Mouse (Mus musculus) activated CD4-positive, CD25-positive, alpha-beta regulatory T cell (primary cell): ENCODE results near the gene Megf6. TPM values are rescaled to one million over a fixed set of nuclear protein-coding genes. Genes with fewer than 3 reads are reported as not detected.

Experiments used
- polyA plus RNA-seq, 2 experiments: library from polyadenylated mRNA; unstranded; fragments of 100-300 nt; shearing (Covaris generic); gene quantifications; one replicate each; pipeline ENCODE4 v1.2.1; 2017

The Megf6 gene
- not detected for polyA plus RNA-seq

DNA sequence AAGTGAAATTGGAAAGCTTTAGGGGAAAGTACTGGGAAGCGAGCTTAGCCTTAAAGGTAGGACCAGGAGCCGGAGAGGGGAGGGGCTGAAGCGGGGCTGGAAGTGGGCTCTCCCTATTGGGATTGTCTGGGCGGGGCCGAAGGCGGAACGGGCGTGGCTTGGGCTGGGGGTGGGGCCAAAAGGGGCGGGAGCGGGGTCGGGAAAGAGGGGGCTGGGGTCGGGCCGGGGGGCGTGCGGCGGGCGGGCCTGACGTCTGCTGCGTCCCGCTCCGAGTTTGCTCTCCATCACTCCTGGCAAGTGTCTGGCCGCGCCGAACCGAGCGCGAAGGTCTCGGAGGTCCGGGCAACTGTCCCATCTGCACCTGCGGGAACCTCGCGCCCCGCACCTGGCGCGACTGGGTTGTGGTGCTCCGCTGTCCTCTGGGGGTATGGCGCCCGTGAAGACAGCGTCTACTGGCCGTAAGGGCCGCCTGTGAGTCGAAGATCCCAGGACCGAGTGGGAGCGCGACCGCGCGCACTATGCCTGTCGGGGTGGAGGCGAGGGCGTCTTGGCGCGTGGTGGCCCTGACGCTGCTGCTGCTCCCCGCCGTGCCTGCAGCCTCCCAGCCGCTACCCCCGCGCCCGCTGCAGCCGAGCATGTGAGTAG, at the start of gene Megf6:
Megf6 (plus strand) TSS at position 225 of the 645 bp plus-strand sequence.

DNA sequence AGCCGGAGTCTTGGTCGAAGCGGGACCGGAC, 30.5 kb upstream of the Megf6 start, which contains the start of gene Trp73:
Trp73 (minus strand) TSS at position 27 of the 31 bp plus-strand sequence.

DNA sequence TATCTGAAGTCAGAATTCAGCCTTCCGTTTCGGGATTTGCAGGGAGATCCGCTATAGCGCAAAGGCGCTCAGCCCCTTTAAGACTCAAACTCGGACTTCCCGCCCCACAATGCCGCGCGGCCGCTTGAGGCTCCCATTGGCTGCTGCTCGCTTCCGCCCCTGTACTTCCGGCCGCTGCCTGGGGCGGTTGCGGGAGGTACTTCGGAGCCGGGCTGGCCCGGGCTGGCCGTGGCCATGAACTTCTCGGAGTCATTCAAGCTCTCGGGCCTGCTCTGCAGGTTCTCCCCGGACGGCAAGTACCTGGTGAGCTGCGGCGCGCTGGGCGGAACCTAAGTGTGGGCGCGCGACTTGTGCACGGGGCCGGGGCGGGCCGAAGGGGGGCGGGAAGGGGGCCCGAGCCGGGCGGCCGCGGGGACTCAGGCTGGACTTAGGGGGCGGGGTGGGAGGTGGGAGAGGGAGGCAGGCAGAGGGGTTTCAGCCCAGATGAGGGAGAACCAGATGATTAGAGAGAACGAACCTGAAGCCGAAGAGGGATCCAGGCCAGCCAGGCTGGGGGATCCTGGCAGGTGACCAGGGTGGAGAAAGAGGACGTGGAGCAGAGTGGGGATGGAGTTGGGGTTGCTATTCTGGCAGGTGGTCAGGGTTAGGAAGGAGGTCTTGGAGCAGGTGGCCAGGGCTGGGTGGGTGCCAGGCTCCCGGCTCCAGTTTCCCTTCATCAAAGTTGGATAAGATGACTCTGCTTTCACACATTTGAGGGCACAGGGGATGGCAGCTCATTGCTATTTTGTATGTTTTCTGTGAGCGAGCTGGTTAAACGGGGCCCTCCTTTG, 28.1 kb upstream of the Megf6 start, which contains the start of gene Wrap73:
Wrap73 (plus strand) TSS at position 162 of the 830 bp plus-strand sequence.

GRCm38 (mm10) chr4:154160538-154161390, 9.8 kb upstream of the Megf6 start, which contains the start of gene Tprgl:
Gene Tprgl (minus strand): TSS chr4:154160666.

DNA sequence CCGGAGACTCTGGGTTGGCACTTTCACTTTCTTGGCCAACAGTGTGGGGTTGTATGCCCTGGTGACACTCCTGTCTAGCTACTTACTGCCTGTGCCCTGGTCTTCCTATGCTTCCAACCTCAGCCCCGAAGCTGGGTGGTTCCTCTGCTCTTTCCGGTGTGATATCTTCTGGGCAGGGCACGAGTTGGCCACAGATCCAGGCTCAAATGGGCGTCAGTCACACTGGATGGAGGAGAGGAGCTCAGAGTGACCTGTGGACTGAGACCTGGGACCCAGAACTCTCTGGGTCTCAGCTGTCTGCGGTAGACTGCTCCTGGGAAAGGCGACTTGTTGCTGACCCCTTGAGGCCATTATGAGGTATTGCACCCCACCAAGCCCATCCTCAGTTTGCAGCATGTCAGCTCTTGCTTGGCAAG, 130.9 kb downstream of the Megf6 start, which contains the start of gene Arhgef16:
Arhgef16 (minus strand) TSS at position 211 of the 416 bp plus-strand sequence.

Other genes with a start within 250 kb of the Megf6 start
- 10 to 100 TPM; 58.6 to 63.0 TPM for gene A430005L14Rik, start 213.5 kb upstream of the Megf6 start, polyA plus RNA-seq
- gene Dffb, start 195.6 kb upstream of the Megf6 start, polyA plus RNA-seq = 10 to 100 TPM; 21.2 to 25.6 TPM
- gene Cep104, start 195.5 kb upstream of the Megf6 start, polyA plus RNA-seq = 10 to 100 TPM in 1 of 2 experiments, 1 to 10 TPM in 1; 8.7 to 10.2 TPM
- 10 to 100 TPM; 36.6 to 53.8 TPM for gene Lrrc47, start 159.0 kb upstream of the Megf6 start, polyA plus RNA-seq
- gene Smim1, start 144.5 kb upstream of the Megf6 start, polyA plus RNA-seq = 1 to 10 TPM in 1 of 2 experiments, under 1 TPM in 1; 0.16 to 1.1 TPM
- not detected for gene Ccdc27, start 128.1 kb upstream of the Megf6 start, polyA plus RNA-seq
- gene Trp73, start 30.5 kb upstream of the Megf6 start, polyA plus RNA-seq = under 1 TPM; 0.25 to 0.74 TPM
- gene Wrap73, start 28.4 kb upstream of the Megf6 start, polyA plus RNA-seq = 10 to 100 TPM; 31.6 to 44.9 TPM
- gene Tprgl, start 10.1 kb upstream of the Megf6 start, polyA plus RNA-seq = 100 to 1,000 TPM; 311 to 335 TPM
- gene Arhgef16, start 130.9 kb downstream of the Megf6 start, polyA plus RNA-seq = under 1 TPM; 0.29 to 0.54 TPM
- gene B230104I21Rik, start 165.4 kb downstream of the Megf6 start, polyA plus RNA-seq = not detected